Mouse (Mus musculus) stomach, embryonic 14.5 days (tissue): ENCODE data around the gene Lbh. TPM values are rescaled to one million over a fixed set of nuclear protein-coding genes. Genes with fewer than 3 reads are reported as not detected.

Experiments used
- ATAC-seq: fragments of 200-750 bp; cut with Nextera tagmentation; 2 replicates; pipeline ENCODE4 v1.8.0; 2017; ENCODE audit warnings: low read depth, moderate TSS enrichment; ENCODE audit not compliant: insufficient number of reproducible peaks, insufficient read depth, low FRiP score
- H3K27ac ChIP-seq: fragments of 300-500 bp; sonication (generic); 2 replicates; pipeline ENCODE4 v1.5.1; 2014; ENCODE audit warnings: mild to moderate bottlenecking, low read length, moderate library complexity, mixed read lengths
- H3K27me3 ChIP-seq: fragments of 300-500 bp; sonication (generic); 2 replicates; pipeline ENCODE4 v1.6.1; 2014; ENCODE audit warnings: low read length, control low read depth, mixed read lengths; ENCODE audit not compliant: control insufficient read depth, insufficient read depth
- H3K36me3 ChIP-seq: fragments of 300-500 bp; sonication (generic); 2 replicates; pipeline ENCODE4 v1.6.1; 2014; ENCODE audit warnings: mild to moderate bottlenecking, control low read depth, low read length, moderate library complexity, mixed read lengths; ENCODE audit not compliant: control insufficient read depth, insufficient read depth
- H3K4me1 ChIP-seq: fragments of 300-500 bp; sonication (generic); 2 replicates; pipeline ENCODE4 v1.6.1; 2014; ENCODE audit warnings: low read length, control low read depth, mixed read lengths; ENCODE audit not compliant: control insufficient read depth, insufficient read depth
- H3K4me2 ChIP-seq: fragments of 300-500 bp; sonication (generic); replicated peaks from 2 replicates; pipeline ENCODE4 v1.6.1; 2014; ENCODE audit warnings: low read depth, low read length, control low read depth
- H3K4me3 ChIP-seq: fragments of 300-500 bp; sonication (generic); 2 replicates; pipeline ENCODE4 v1.5.1; 2014; ENCODE audit warnings: low read depth, low read length, control low read depth
- H3K9ac ChIP-seq: fragments of 300-500 bp; sonication (generic); replicated peaks from 2 replicates; pipeline ENCODE4 v1.6.1; 2014; ENCODE audit warnings: low read depth, mild to moderate bottlenecking, control low read depth, low read length, moderate library complexity, mixed read lengths
- H3K9me3 ChIP-seq: fragments of 300-500 bp; sonication (generic); 2 replicates; pipeline ENCODE4 v1.6.1; 2016; ENCODE audit warnings: low read depth, low read length, control low read depth; ENCODE audit not compliant: control insufficient read depth
- WGBS: fragments of 180-500 bp; shearing (Covaris S2); extraction: QIAGEN DNeasy Blood & Tissue Kit; methylation state at CpG from one replicate; pipeline ENCODE4 v1.1.7; 2014; 5-methylcytosine and 5-hydroxymethylcytosine counted together
- polyA plus RNA-seq: library from polyadenylated mRNA; unstranded; fragments of >200 nt; fragmentation: Nextera tagmentation; extraction: Ambion mirVana; gene quantifications from 2 replicates; pipeline ENCODE4 v1.2.1, GENCODE M21; 2014

The Lbh gene
- polyA plus RNA-seq, 1 experiment from 2014 or later = 4.6 TPM

- WGBS = 78% methylated on average over 9 of the region's 9 CpGs
- Histone ChIP-seq H3K36me3 (peaks cover 12% of the 10 kb centered on the region; the same call in 1 of the 2 replicates), H3K27me3 (no peaks in the 10 kb centered on the region), H3K4me3 (no peak overlapping the region), H3K4me2 (no peak overlapping the region), H3K27ac (no peak overlapping the region), H3K9ac (no peak overlapping the region), H3K9me3 (no peaks in the 10 kb centered on the region), H3K4me1 (peaks cover 29% of the 10 kb centered on the region)
- no peak for ATAC-seq
Observed at GRCm38 (mm10) chr17:72937204-72937603, 19.1 kb downstream of the Lbh start.

GRCm38 (mm10) chr17:72938026-72938795 lies 20.1 kb downstream of the Lbh start:
- peaks cover 12% of the 10 kb centered on the region; the same call in 1 of the 2 replicates for H3K36me3 ChIP-seq
- whole genome bisulfite sequencing = 77% methylated on average over 11 of the region's 11 CpGs
- H3K9ac ChIP-seq = no peak overlapping the region
- no peak overlapping the region for H3K4me2 ChIP-seq
- ATAC-seq = no peak
- no peak overlapping the region for H3K4me3 ChIP-seq
- H3K4me1 ChIP-seq = peaks cover 29% of the 10 kb centered on the region
- no peaks in the 10 kb centered on the region for H3K27me3 ChIP-seq
- H3K9me3 ChIP-seq = no peaks in the 10 kb centered on the region
- H3K27ac ChIP-seq = peak overlapping the region; percentile 6; the same call in 1 of the 2 replicates

GRCm38 (mm10) chr17:72938871-72939568 lies 20.9 kb downstream of the Lbh start:
- no peaks in the 10 kb centered on the region for H3K9me3 ChIP-seq
- no peak overlapping the region for H3K9ac ChIP-seq
- H3K27me3 ChIP-seq = no peaks in the 10 kb centered on the region
- no peak overlapping the region for H3K4me2 ChIP-seq
- peaks cover 21% of the 10 kb centered on the region for H3K4me1 ChIP-seq
- no peak overlapping the region for H3K4me3 ChIP-seq
- H3K27ac ChIP-seq = peak overlapping the region; percentile 6; the same call in 1 of the 2 replicates
- peaks cover 12% of the 10 kb centered on the region; the same call in 1 of the 2 replicates for H3K36me3 ChIP-seq
- 75% methylated on average over 15 of the region's 15 CpGs for WGBS
- ATAC-seq = no peak

GRCm38 (mm10) chr17:72939569-72939899 lies 21.4 kb downstream of the Lbh start:
- Histone ChIP-seq H3K27ac (no peak overlapping the region), H3K9ac (no peak overlapping the region), H3K36me3 (peaks cover 10% of the 10 kb centered on the region; the same call in 1 of the 2 replicates), H3K27me3 (no peaks in the 10 kb centered on the region), H3K4me3 (no peak overlapping the region), H3K9me3 (no peaks in the 10 kb centered on the region), H3K4me1 (peaks cover 17% of the 10 kb centered on the region), H3K4me2 (no peak overlapping the region)
- 79% methylated on average over 6 of the region's 6 CpGs for WGBS
- no peak for ATAC-seq

GRCm38 (mm10) chr17:72944368-72944767 lies 26.3 kb downstream of the Lbh start:
- peaks cover 10% of the 10 kb centered on the region; the same call in 1 of the 2 replicates for H3K36me3 ChIP-seq
- H3K4me1 ChIP-seq = no peaks in the 10 kb centered on the region
- H3K9me3 ChIP-seq = no peaks in the 10 kb centered on the region
- H3K4me2 ChIP-seq = no peak overlapping the region
- no peak overlapping the region for H3K27ac ChIP-seq
- no peak for ATAC-seq
- H3K27me3 ChIP-seq = no peaks in the 10 kb centered on the region
- no peak overlapping the region for H3K4me3 ChIP-seq
- WGBS = 76% methylated on average over 5 of the region's 5 CpGs
- no peak overlapping the region for H3K9ac ChIP-seq

GRCm38 (mm10) chr17:72947111-72947859 lies 29.2 kb downstream of the Lbh start:
- no peak for ATAC-seq
- H3K4me1 ChIP-seq = no peaks in the 10 kb centered on the region
- no peaks in the 10 kb centered on the region for H3K27me3 ChIP-seq

GRCm38 (mm10) chr17:72948119-72948518 lies 30.0 kb downstream of the Lbh start:
- WGBS = 78% methylated on average over 9 of the region's 9 CpGs
- H3K27ac ChIP-seq = no peak overlapping the region
- H3K4me1 ChIP-seq = no peaks in the 10 kb centered on the region
- no peak overlapping the region for H3K4me2 ChIP-seq
- no peak overlapping the region for H3K4me3 ChIP-seq
- no peaks in the 10 kb centered on the region for H3K36me3 ChIP-seq
- H3K27me3 ChIP-seq = no peaks in the 10 kb centered on the region
- no peaks in the 10 kb centered on the region for H3K9me3 ChIP-seq
- ATAC-seq = no peak
- no peak overlapping the region for H3K9ac ChIP-seq

More at GRCm38 (mm10) chr17:72947111-72947859, 29.2 kb downstream of the Lbh start:
- Histone ChIP-seq H3K9ac (no peak overlapping the region), H3K36me3 (no peaks in the 10 kb centered on the region), H3K4me3 (no peak overlapping the region), H3K27ac (no peak overlapping the region), H3K4me2 (no peak overlapping the region), H3K9me3 (no peaks in the 10 kb centered on the region)
- 54% methylated on average over 6 of the region's 6 CpGs for WGBS

GRCm38 (mm10) chr17:72949247-72949701 lies 31.2 kb downstream of the Lbh start:
- no peaks in the 10 kb centered on the region for H3K36me3 ChIP-seq
- H3K4me2 ChIP-seq = no peak overlapping the region
- WGBS = 87% methylated on average over 7 of the region's 7 CpGs
- ATAC-seq = no peak
- no peaks in the 10 kb centered on the region for H3K27me3 ChIP-seq
- no peak overlapping the region for H3K4me3 ChIP-seq
- H3K9me3 ChIP-seq = no peaks in the 10 kb centered on the region
- no peak overlapping the region for H3K27ac ChIP-seq
- H3K4me1 ChIP-seq = no peaks in the 10 kb centered on the region
- no peak overlapping the region for H3K9ac ChIP-seq
